Mouse (Mus musculus) neural tube, embryonic 14.5 days (tissue): Measurements from ENCODE around the gene Ptpn7. TPM values are rescaled to one million over a fixed set of nuclear protein-coding genes. Genes with fewer than 3 reads are reported as not detected.

Experiments
- ATAC-seq: fragments of 200-750 bp; cut with Nextera tagmentation; 2 replicates; pipeline ENCODE4 v1.8.0; 2017; ENCODE audit warnings: low read depth, mild to moderate bottlenecking, moderate TSS enrichment, moderate library complexity
- H3K27ac ChIP-seq: fragments of 300-500 bp; sonication (generic); 2 replicates; pipeline ENCODE4 v1.5.1; 2014; ENCODE audit warnings: low read depth, mild to moderate bottlenecking, control low read depth, low read length, moderate library complexity, mixed read lengths
- H3K27me3 ChIP-seq: fragments of 300-500 bp; sonication (generic); 2 replicates; pipeline ENCODE4 v1.6.1; 2014; ENCODE audit warnings: low read length; ENCODE audit not compliant: control insufficient read depth, insufficient read depth
- H3K36me3 ChIP-seq: fragments of 300-500 bp; sonication (generic); 2 replicates; pipeline ENCODE4 v1.6.1; 2014; ENCODE audit warnings: low read length, mixed read lengths; ENCODE audit not compliant: control insufficient read depth, insufficient read depth
- H3K4me1 ChIP-seq: fragments of 300-500 bp; sonication (generic); 2 replicates; pipeline ENCODE4 v1.6.1; 2014; ENCODE audit warnings: low read length; ENCODE audit not compliant: control insufficient read depth, insufficient read depth
- H3K4me2 ChIP-seq: fragments of 300-500 bp; sonication (generic); 2 replicates; pipeline ENCODE4 v1.6.1; 2014; ENCODE audit warnings: mild to moderate bottlenecking, low read depth, low read length, control low read depth
- H3K4me3 ChIP-seq: fragments of 300-500 bp; sonication (generic); 2 replicates; pipeline ENCODE4 v1.5.1; 2014; ENCODE audit warnings: low read depth, low read length, control low read depth, mixed read lengths
- H3K9ac ChIP-seq: fragments of 300-500 bp; sonication (generic); replicated peaks from 2 replicates; pipeline ENCODE4 v1.6.1; 2014; ENCODE audit warnings: low read depth, mild to moderate bottlenecking, control low read depth, low read length, mixed read lengths
- H3K9me3 ChIP-seq: fragments of 300-500 bp; sonication (generic); 2 replicates; pipeline ENCODE4 v1.6.1; 2016; ENCODE audit warnings: low read length; ENCODE audit not compliant: control insufficient read depth
- WGBS: fragments of 180-500 bp; shearing (Covaris S2); extraction: QIAGEN DNeasy Blood & Tissue Kit; methylation state at CpG from one replicate; pipeline ENCODE4 v1.1.7; 2014; 5-methylcytosine and 5-hydroxymethylcytosine counted together
- polyA plus RNA-seq: library from polyadenylated mRNA; unstranded; fragments of >200 nt; fragmentation: Nextera tagmentation; extraction: Ambion mirVana; gene quantifications from 2 replicates; pipeline ENCODE4 v1.2.1, GENCODE M21; 2014

The Ptpn7 gene
- polyA plus RNA-seq, 1 experiment from 2014 or later: 0.15 TPM

GRCm38 (mm10) chr1:135112661-135113060 is 19.8 kb upstream of the Ptpn7 start:
- no peaks in the 10 kb centered on the region for H3K9me3 ChIP-seq
- H3K4me2 ChIP-seq: no peak overlapping the region
- no peak overlapping the region for H3K27ac ChIP-seq
- no peaks in the 10 kb centered on the region for H3K4me1 ChIP-seq
- 0 out of 2 replicates have a peak, but pooled peaks have one; percentile 42 for ATAC-seq
- no peaks in the 10 kb centered on the region for H3K36me3 ChIP-seq
- WGBS: 11% methylated on average over 8 of the region's 8 CpGs
- H3K27me3 ChIP-seq: no peaks in the 10 kb centered on the region
- H3K9ac ChIP-seq: no peak overlapping the region
- H3K4me3 ChIP-seq: no peak overlapping the region

- ATAC-seq: no peak
- Histone ChIP-seq H3K36me3 (no peaks in the 10 kb centered on the region), H3K27me3 (no peaks in the 10 kb centered on the region), H3K27ac (no peak overlapping the region), H3K9ac (no peak overlapping the region), H3K4me2 (no peak overlapping the region), H3K9me3 (no peaks in the 10 kb centered on the region), H3K4me1 (peaks cover 5% of the 10 kb centered on the region; the same call in 1 of the 2 replicates), H3K4me3 (no peak overlapping the region)
- 96% methylated on average over 8 of the region's 8 CpGs for WGBS
Measured at GRCm38 (mm10) chr1:135124573-135125363, 7.7 kb upstream of the Ptpn7 start.

- no peak overlapping the region for H3K9ac ChIP-seq
- H3K27me3 ChIP-seq: no peaks in the 10 kb centered on the region
- no peak for ATAC-seq
- H3K36me3 ChIP-seq: no peaks in the 10 kb centered on the region
- 64% methylated on average over 8 of the region's 8 CpGs for WGBS
- peaks cover 5% of the 10 kb centered on the region; the same call in 1 of the 2 replicates for H3K4me1 ChIP-seq
- no peak overlapping the region for H3K4me3 ChIP-seq
- no peak overlapping the region for H3K4me2 ChIP-seq
- no peak overlapping the region for H3K27ac ChIP-seq
- H3K9me3 ChIP-seq: no peaks in the 10 kb centered on the region
Measured at GRCm38 (mm10) chr1:135125990-135126389, 6.5 kb upstream of the Ptpn7 start.

GRCm38 (mm10) chr1:135126443-135127027 is 6.0 kb upstream of the Ptpn7 start:
- Histone ChIP-seq H3K27me3 (no peaks in the 10 kb centered on the region), H3K9me3 (no peaks in the 10 kb centered on the region), H3K4me1 (peaks cover 5% of the 10 kb centered on the region; the same call in 1 of the 2 replicates), H3K36me3 (no peaks in the 10 kb centered on the region), H3K9ac (0 out of 2 replicates have a peak overlapping the region, but pooled peaks have one; percentile 3), H3K4me3 (no peak overlapping the region), H3K27ac (no peak overlapping the region), H3K4me2 (no peak overlapping the region)
- ATAC-seq: no peak
- WGBS: 45% methylated on average over 4 of the region's 4 CpGs

- WGBS: 57% methylated on average over 6 of the region's 6 CpGs
Measured at GRCm38 (mm10) chr1:135128011-135128441, 4.5 kb upstream of the Ptpn7 start.

GRCm38 (mm10) chr1:135128986-135129385 is 3.5 kb upstream of the Ptpn7 start:
- ATAC-seq: no peak
- Histone ChIP-seq H3K27me3 (no peaks in the 10 kb centered on the region), H3K4me1 (peaks cover 5% of the 10 kb centered on the region; the same call in 1 of the 2 replicates), H3K4me2 (no peak overlapping the region), H3K27ac (no peak overlapping the region), H3K4me3 (no peak overlapping the region), H3K9ac (no peak overlapping the region), H3K9me3 (no peaks in the 10 kb centered on the region), H3K36me3 (no peaks in the 10 kb centered on the region)
- 31% methylated on average over 9 of the region's 9 CpGs for WGBS

More at GRCm38 (mm10) chr1:135128011-135128441, 4.5 kb upstream of the Ptpn7 start:
- Histone ChIP-seq H3K9me3 (no peaks in the 10 kb centered on the region), H3K9ac (no peak overlapping the region), H3K4me3 (no peak overlapping the region), H3K27me3 (no peaks in the 10 kb centered on the region), H3K36me3 (no peaks in the 10 kb centered on the region), H3K27ac (no peak overlapping the region), H3K4me2 (no peak overlapping the region), H3K4me1 (peaks cover 5% of the 10 kb centered on the region; the same call in 1 of the 2 replicates)
- no peak for ATAC-seq

- Histone ChIP-seq H3K9ac (no peak overlapping the region), H3K36me3 (no peaks in the 10 kb centered on the region)
Measured at GRCm38 (mm10) chr1:135129543-135130183, 2.8 kb upstream of the Ptpn7 start.

GRCm38 (mm10) chr1:135130376-135131018 is 2.0 kb upstream of the Ptpn7 start:
- Histone ChIP-seq H3K4me1 (peaks cover 5% of the 10 kb centered on the region; the same call in 1 of the 2 replicates), H3K4me2 (no peak overlapping the region), H3K9me3 (no peaks in the 10 kb centered on the region), H3K27me3 (no peaks in the 10 kb centered on the region), H3K27ac (no peak overlapping the region), H3K9ac (no peak overlapping the region), H3K36me3 (no peaks in the 10 kb centered on the region), H3K4me3 (no peak overlapping the region)
- 86% methylated on average over 2 of the region's 2 CpGs for WGBS
- ATAC-seq: no peak

More at GRCm38 (mm10) chr1:135129543-135130183, 2.8 kb upstream of the Ptpn7 start:
- H3K4me3 ChIP-seq: no peak overlapping the region
- H3K27me3 ChIP-seq: no peaks in the 10 kb centered on the region
- H3K27ac ChIP-seq: no peak overlapping the region
- H3K4me1 ChIP-seq: peaks cover 5% of the 10 kb centered on the region; the same call in 1 of the 2 replicates
- H3K4me2 ChIP-seq: no peak overlapping the region
- H3K9me3 ChIP-seq: no peaks in the 10 kb centered on the region
- 58% methylated on average over 9 of the region's 9 CpGs for WGBS
- no peak for ATAC-seq
